Mouse (Mus musculus): ENCODE measurements around the gene Psen1. TPM values are rescaled to one million over a fixed set of nuclear protein-coding genes. Genes with fewer than 3 reads are reported as not detected.

Psen1 gene
- polyA plus RNA-seq, 1 experiment: 36.6 TPM

- peak; percentile 66 for TF ChIP-seq USF1 (IDR thresholded peaks at IDR 0.05; ENCODE audit: low read depth)
- TF ChIP-seq CEBPB (IDR thresholded peaks at IDR 0.05; ENCODE audit: low read depth): no peak
- TF ChIP-seq FOSL1 (IDR thresholded peaks at IDR 0.05; ENCODE audit: insufficient read depth, low read length, poor library complexity, severe bottlenecking): no peak
- TF ChIP-seq CTCF (IDR thresholded peaks at IDR 0.05; ENCODE audit: control insufficient read depth, insufficient read depth, insufficient read length): no peak
- TF ChIP-seq MYOG (IDR thresholded peaks at IDR 0.05; ENCODE audit: control insufficient read depth, extremely low read depth, insufficient read length): no peak
- TF ChIP-seq MAX (IDR thresholded peaks at IDR 0.05): no peak
- H3ac ChIP-seq (ENCODE audit: control insufficient read depth, insufficient read length, low read depth): no peak overlapping the region
- no peaks in the 10 kb centered on the region for H3K79me3 ChIP-seq (ENCODE audit: low read depth)
Observed at GRCm38 (mm10) chr12:83741722-83742121, 53.8 kb downstream of the Psen1 start.

GRCm38 (mm10) chr12:83742834-83743233, 54.9 kb downstream of the Psen1 start:
- Histone ChIP-seq H3K79me2 (ENCODE audit: control insufficient read depth, insufficient read depth) (no peaks in the 10 kb centered on the region), H3K79me3 (ENCODE audit: low read depth) (no peaks in the 10 kb centered on the region), H3ac (ENCODE audit: control insufficient read depth, insufficient read length, low read depth) (no peak overlapping the region), H3K4me3 (ENCODE audit: insufficient read depth, poor library complexity, severe bottlenecking) (no peak overlapping the region), H3K36me3 (ENCODE audit: control insufficient read depth, insufficient read depth) (no peaks in the 10 kb centered on the region), H3K27me3 (ENCODE audit: control insufficient read depth, insufficient read depth, insufficient read length) (no peaks in the 10 kb centered on the region)
- TF ChIP-seq FOSL1 (IDR thresholded peaks at IDR 0.05; ENCODE audit: insufficient read depth, low read length, poor library complexity, severe bottlenecking) (no peak), MYOG (IDR thresholded peaks at IDR 0.05; ENCODE audit: control insufficient read depth, extremely low read depth, insufficient read length) (no peak), USF1 (IDR thresholded peaks at IDR 0.05; ENCODE audit: low read depth) (no peak), CTCF (IDR thresholded peaks at IDR 0.05; ENCODE audit: control insufficient read depth, insufficient read depth, insufficient read length) (no peak), MYOD1 (IDR thresholded peaks at IDR 0.05; ENCODE audit: control insufficient read depth, insufficient read length, low read depth) (no peak), MAX (IDR thresholded peaks at IDR 0.05) (no peak), CEBPB (IDR thresholded peaks at IDR 0.05; ENCODE audit: low read depth) (no peak)

More at GRCm38 (mm10) chr12:83741722-83742121, 53.8 kb downstream of the Psen1 start:
- Histone ChIP-seq H3K36me3 (ENCODE audit: control insufficient read depth, insufficient read depth) (no peaks in the 10 kb centered on the region), H3K4me3 (ENCODE audit: insufficient read depth, poor library complexity, severe bottlenecking) (no peak overlapping the region), H3K27me3 (ENCODE audit: control insufficient read depth, insufficient read depth, insufficient read length) (no peaks in the 10 kb centered on the region), H3K79me2 (ENCODE audit: control insufficient read depth, insufficient read depth) (no peaks in the 10 kb centered on the region)

- no peaks in the 10 kb centered on the region for H3K79me2 ChIP-seq (ENCODE audit: control insufficient read depth, insufficient read depth)
- no peaks in the 10 kb centered on the region for H3K27me3 ChIP-seq (ENCODE audit: control insufficient read depth, insufficient read depth, insufficient read length)
- no peak overlapping the region for H3ac ChIP-seq (ENCODE audit: control insufficient read depth, insufficient read length, low read depth)
- H3K79me3 ChIP-seq (ENCODE audit: low read depth): no peaks in the 10 kb centered on the region
- H3K4me3 ChIP-seq (ENCODE audit: insufficient read depth, poor library complexity, severe bottlenecking): no peak overlapping the region
- no peaks in the 10 kb centered on the region for H3K36me3 ChIP-seq (ENCODE audit: control insufficient read depth, insufficient read depth)
- TF ChIP-seq MAX (IDR thresholded peaks at IDR 0.05) (no peak), FOSL1 (IDR thresholded peaks at IDR 0.05; ENCODE audit: insufficient read depth, low read length, poor library complexity, severe bottlenecking) (no peak), MYOD1 (IDR thresholded peaks at IDR 0.05; ENCODE audit: control insufficient read depth, insufficient read length, low read depth) (no peak), USF1 (IDR thresholded peaks at IDR 0.05; ENCODE audit: low read depth) (no peak), CEBPB (IDR thresholded peaks at IDR 0.05; ENCODE audit: low read depth) (no peak), MYOG (IDR thresholded peaks at IDR 0.05; ENCODE audit: control insufficient read depth, extremely low read depth, insufficient read length) (no peak), CTCF (IDR thresholded peaks at IDR 0.05; ENCODE audit: control insufficient read depth, insufficient read depth, insufficient read length) (no peak)
Observed at GRCm38 (mm10) chr12:83743712-83744111, 55.8 kb downstream of the Psen1 start.

- H3K4me3 ChIP-seq (ENCODE audit: insufficient read depth, poor library complexity, severe bottlenecking): no peak overlapping the region
- no peaks in the 10 kb centered on the region for H3K27me3 ChIP-seq (ENCODE audit: control insufficient read depth, insufficient read depth, insufficient read length)
- TF ChIP-seq MYOG (IDR thresholded peaks at IDR 0.05; ENCODE audit: control insufficient read depth, extremely low read depth, insufficient read length) (no peak), CTCF (IDR thresholded peaks at IDR 0.05; ENCODE audit: control insufficient read depth, insufficient read depth, insufficient read length) (no peak), USF1 (IDR thresholded peaks at IDR 0.05; ENCODE audit: low read depth) (no peak), FOSL1 (IDR thresholded peaks at IDR 0.05; ENCODE audit: insufficient read depth, low read length, poor library complexity, severe bottlenecking) (no peak), MYOD1 (IDR thresholded peaks at IDR 0.05; ENCODE audit: control insufficient read depth, insufficient read length, low read depth) (no peak), CEBPB (IDR thresholded peaks at IDR 0.05; ENCODE audit: low read depth) (no peak), MAX (IDR thresholded peaks at IDR 0.05) (no peak)
- H3K36me3 ChIP-seq (ENCODE audit: control insufficient read depth, insufficient read depth): no peaks in the 10 kb centered on the region
- no peaks in the 10 kb centered on the region for H3K79me3 ChIP-seq (ENCODE audit: low read depth)
- no peak overlapping the region for H3ac ChIP-seq (ENCODE audit: control insufficient read depth, insufficient read length, low read depth)
- no peaks in the 10 kb centered on the region for H3K79me2 ChIP-seq (ENCODE audit: control insufficient read depth, insufficient read depth)
Observed at GRCm38 (mm10) chr12:83749186-83749585, 61.2 kb downstream of the Psen1 start.

- TF ChIP-seq FOSL1 (IDR thresholded peaks at IDR 0.05; ENCODE audit: insufficient read depth, low read length, poor library complexity, severe bottlenecking): no peak
- TF ChIP-seq USF1 (IDR thresholded peaks at IDR 0.05; ENCODE audit: low read depth): no peak
- no peak for TF ChIP-seq MAX (IDR thresholded peaks at IDR 0.05)
- no peak for TF ChIP-seq CTCF (IDR thresholded peaks at IDR 0.05; ENCODE audit: control insufficient read depth, insufficient read depth, insufficient read length)
- TF ChIP-seq MYOD1 (IDR thresholded peaks at IDR 0.05; ENCODE audit: control insufficient read depth, insufficient read length, low read depth): no peak
- TF ChIP-seq CEBPB (IDR thresholded peaks at IDR 0.05; ENCODE audit: low read depth): no peak
- no peak for TF ChIP-seq MYOG (IDR thresholded peaks at IDR 0.05; ENCODE audit: control insufficient read depth, extremely low read depth, insufficient read length)
- Histone ChIP-seq H3ac (ENCODE audit: control insufficient read depth, insufficient read length, low read depth) (no peak overlapping the region), H3K36me3 (ENCODE audit: control insufficient read depth, insufficient read depth) (no peaks in the 10 kb centered on the region)
Observed at GRCm38 (mm10) chr12:83752495-83752894, 64.5 kb downstream of the Psen1 start.

GRCm38 (mm10) chr12:83758735-83759134, 70.8 kb downstream of the Psen1 start:
- H3K27me3 ChIP-seq (ENCODE audit: control insufficient read depth, insufficient read depth, insufficient read length): no peaks in the 10 kb centered on the region
- no peaks in the 10 kb centered on the region for H3K79me2 ChIP-seq (ENCODE audit: control insufficient read depth, insufficient read depth)
- H3K79me3 ChIP-seq (ENCODE audit: low read depth): no peaks in the 10 kb centered on the region
- no peak overlapping the region for H3K4me3 ChIP-seq (ENCODE audit: insufficient read depth, poor library complexity, severe bottlenecking)
- TF ChIP-seq FOSL1 (IDR thresholded peaks at IDR 0.05; ENCODE audit: insufficient read depth, low read length, poor library complexity, severe bottlenecking) (no peak), CEBPB (IDR thresholded peaks at IDR 0.05; ENCODE audit: low read depth) (no peak), USF1 (IDR thresholded peaks at IDR 0.05; ENCODE audit: low read depth) (no peak), MYOG (IDR thresholded peaks at IDR 0.05; ENCODE audit: control insufficient read depth, extremely low read depth, insufficient read length) (no peak), CTCF (IDR thresholded peaks at IDR 0.05; ENCODE audit: control insufficient read depth, insufficient read depth, insufficient read length) (no peak), MYOD1 (IDR thresholded peaks at IDR 0.05; ENCODE audit: control insufficient read depth, insufficient read length, low read depth) (no peak), MAX (IDR thresholded peaks at IDR 0.05) (no peak)
- no peaks in the 10 kb centered on the region for H3K36me3 ChIP-seq (ENCODE audit: control insufficient read depth, insufficient read depth)
- H3ac ChIP-seq (ENCODE audit: control insufficient read depth, insufficient read length, low read depth): no peak overlapping the region

More at GRCm38 (mm10) chr12:83752495-83752894, 64.5 kb downstream of the Psen1 start:
- H3K4me3 ChIP-seq (ENCODE audit: insufficient read depth, poor library complexity, severe bottlenecking): no peak overlapping the region
- H3K79me2 ChIP-seq (ENCODE audit: control insufficient read depth, insufficient read depth): no peaks in the 10 kb centered on the region
- no peaks in the 10 kb centered on the region for H3K27me3 ChIP-seq (ENCODE audit: control insufficient read depth, insufficient read depth, insufficient read length)
- no peaks in the 10 kb centered on the region for H3K79me3 ChIP-seq (ENCODE audit: low read depth)
